Comparison of ENCODE assay signal across 15 mouse cellular contexts in the genomic region with DNA sequence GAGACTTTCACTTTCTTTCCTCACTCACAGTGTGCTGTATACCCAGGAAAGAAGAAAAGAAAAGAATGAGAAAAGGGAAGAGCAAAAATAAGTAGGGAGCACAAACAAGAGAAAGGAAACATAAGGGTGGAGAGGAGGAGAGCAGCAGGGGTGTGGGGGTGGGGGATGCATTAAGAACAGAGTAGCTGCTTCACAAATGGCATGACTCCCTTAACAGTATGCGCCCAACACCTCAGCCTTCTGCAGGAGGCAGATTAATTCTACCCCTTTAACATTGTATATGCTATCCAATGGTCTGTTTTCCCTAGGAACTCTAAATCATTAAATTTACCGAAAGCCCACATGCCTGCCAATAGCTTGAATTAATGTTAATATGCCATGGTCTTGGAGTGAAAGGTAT.
"Had no signal": no experiment of that assay in that cellular context is flagged by ENCODE, and none has a peak within 500 bp of the region (broad histone marks: within the 10 kb centered on the region; RNA-seq: fewer than 3 reads in every experiment).

No protein-coding gene starts in this region.

- H3K4me1 ChIP-seq: midbrain, embryonic 10.5 days; midbrain, embryonic 12.5 days; neural tube, embryonic 12.5 days; stomach, embryonic 15.5 days had no signal

- H3K9me3 ChIP-seq: midbrain, embryonic 10.5 days; midbrain, embryonic 12.5 days; neural tube, embryonic 12.5 days; stomach, embryonic 15.5 days had no signal

- H3K4me2 ChIP-seq: lung, embryonic 14.5 days; midbrain, embryonic 12.5 days; neural tube, embryonic 12.5 days; stomach, embryonic 15.5 days had no signal

- H3K27me3 ChIP-seq: neural tube, embryonic 12.5 days; stomach, embryonic 15.5 days had no signal

- H3K27ac ChIP-seq: midbrain, embryonic 10.5 days; midbrain, embryonic 12.5 days; neural tube, embryonic 12.5 days; stomach, embryonic 15.5 days; stomach, postnatal 0 days had no signal

- H3K9ac ChIP-seq: lung, embryonic 14.5 days; midbrain, embryonic 12.5 days; neural tube, embryonic 12.5 days; stomach, embryonic 15.5 days had no signal

- H3K4me3 ChIP-seq: midbrain, embryonic 10.5 days; midbrain, embryonic 12.5 days; neural tube, embryonic 12.5 days; stomach, embryonic 15.5 days had no signal

- ATAC-seq: midbrain, embryonic 16.5 days had no signal

- H3K36me3 ChIP-seq: midbrain, embryonic 10.5 days; midbrain, embryonic 12.5 days; neural tube, embryonic 12.5 days; stomach, embryonic 15.5 days had no signal

- DNase-seq: lung, adult 18-20 months; lung, embryonic 14.5 days; lung, postnatal 10 days; lung, postnatal 4 days; midbrain, embryonic 14.5 days; right cerebral cortex, postnatal 14 days; thymus, adult 2 months; thymus, postnatal 25 days; thymus, postnatal 4 days had no signal
